Mouse (Mus musculus) layer of hippocampus, adult 9-11 months (tissue): ENCODE results near the gene Slc25a39.

ENCODE experiments used
- DNase-seq: peaks from one replicate; pipeline ENCODE4 v3.0.0; 2022

Gene Slc25a39

DNA sequence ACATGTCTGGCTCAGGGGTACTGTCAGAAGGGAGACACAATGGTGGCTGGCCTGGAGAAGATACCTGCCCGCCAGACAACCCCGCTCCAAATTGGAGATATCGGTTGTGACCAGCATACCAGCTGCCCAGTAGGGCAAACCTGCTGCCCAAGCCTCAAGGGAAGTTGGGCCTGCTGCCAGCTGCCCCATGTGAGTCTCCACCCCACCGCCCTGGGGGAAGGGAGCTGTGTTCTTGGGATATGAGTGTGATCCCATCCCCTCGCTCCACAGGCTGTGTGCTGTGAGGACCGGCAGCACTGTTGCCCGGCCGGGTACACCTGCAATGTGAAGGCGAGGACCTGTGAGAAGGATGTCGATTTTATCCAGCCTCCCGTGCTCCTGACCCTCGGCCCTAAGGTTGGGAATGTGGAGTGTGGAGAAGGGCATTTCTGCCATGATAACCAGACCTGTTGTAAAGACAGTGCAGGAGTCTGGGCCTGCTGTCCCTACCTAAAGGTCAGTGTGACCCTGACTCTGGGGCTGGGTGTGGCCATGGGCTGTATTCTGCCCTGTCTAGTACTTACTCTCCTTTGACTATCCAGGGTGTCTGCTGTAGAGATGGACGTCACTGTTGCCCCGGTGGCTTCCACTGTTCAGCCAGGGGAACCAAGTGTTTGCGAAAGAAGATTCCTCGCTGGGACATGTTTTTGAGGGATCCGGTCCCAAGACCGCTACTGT is 28.2 kb upstream of the Slc25a39 start:
- DNase-seq, result no peak

DNA sequence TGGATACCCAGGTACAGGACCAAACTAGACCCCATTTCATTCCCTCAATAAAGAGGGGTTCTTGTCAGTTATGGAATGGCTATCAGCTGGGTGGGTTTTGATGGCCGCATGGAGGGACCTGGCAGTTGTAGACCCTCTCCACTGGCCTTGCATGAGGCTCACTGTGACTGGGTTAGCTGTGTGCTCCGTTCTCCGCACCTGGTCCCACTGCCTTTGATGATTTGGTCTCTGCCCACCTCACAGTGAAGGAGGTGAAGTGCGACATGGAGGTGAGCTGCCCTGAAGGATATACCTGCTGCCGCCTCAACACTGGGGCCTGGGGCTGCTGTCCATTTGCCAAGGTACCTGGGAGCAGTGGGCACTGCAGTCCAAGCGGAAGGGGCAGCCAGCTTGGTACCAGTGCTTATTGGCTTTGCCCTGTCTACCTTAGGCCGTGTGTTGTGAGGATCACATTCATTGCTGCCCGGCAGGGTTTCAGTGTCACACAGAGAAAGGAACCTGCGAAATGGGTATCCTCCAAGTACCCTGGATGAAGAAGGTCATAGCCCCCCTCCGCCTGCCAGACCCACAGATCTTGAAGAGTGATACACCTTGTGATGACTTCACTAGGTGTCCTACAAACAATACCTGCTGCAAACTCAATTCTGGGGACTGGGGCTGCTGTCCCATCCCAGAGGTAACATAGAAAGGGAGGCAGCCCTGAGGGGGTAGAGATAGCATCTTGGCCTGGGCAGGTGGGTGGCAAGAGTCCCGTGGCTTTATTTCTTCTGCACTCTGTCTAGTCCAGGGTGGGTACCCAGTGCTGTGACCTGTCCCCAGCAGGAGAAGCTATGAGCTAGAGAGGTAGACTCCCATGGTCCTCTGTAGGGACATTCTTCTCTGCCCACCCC is 27.3 kb upstream of the Slc25a39 start:
- no peak for DNase-seq

DNA sequence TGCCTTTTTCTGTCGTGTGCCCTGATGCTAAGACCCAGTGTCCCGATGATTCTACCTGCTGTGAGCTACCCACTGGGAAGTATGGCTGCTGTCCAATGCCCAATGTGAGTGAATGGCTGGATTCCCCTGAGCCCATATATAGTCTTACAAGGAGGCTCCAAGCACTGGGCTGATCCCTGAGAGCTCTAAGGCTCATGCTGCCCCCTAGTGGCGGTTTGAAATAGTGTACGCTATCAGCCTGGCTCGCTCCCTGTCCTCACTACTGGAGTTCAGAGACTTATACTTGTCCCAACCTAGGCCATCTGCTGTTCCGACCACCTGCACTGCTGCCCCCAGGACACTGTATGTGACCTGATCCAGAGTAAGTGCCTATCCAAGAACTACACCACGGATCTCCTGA is 26.7 kb upstream of the Slc25a39 start:
- peak; percentile 85 for DNase-seq

DNA sequence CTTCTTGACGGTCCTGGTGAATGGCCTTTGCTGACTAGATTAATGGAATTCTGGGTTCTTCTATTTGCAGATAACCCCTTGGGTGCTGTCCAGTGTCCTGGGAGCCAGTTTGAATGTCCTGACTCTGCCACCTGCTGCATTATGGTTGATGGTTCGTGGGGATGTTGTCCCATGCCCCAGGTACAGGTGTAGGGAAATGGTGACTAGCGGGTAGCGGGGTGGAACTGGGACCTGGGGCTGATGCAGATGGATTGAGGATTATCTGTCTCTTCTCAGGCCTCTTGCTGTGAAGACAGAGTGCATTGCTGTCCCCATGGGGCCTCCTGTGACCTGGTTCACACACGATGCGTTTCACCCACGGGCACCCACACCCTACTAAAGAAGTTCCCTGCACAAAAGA is 26.1 kb upstream of the Slc25a39 start:
- DNase-seq, result no peak

DNA sequence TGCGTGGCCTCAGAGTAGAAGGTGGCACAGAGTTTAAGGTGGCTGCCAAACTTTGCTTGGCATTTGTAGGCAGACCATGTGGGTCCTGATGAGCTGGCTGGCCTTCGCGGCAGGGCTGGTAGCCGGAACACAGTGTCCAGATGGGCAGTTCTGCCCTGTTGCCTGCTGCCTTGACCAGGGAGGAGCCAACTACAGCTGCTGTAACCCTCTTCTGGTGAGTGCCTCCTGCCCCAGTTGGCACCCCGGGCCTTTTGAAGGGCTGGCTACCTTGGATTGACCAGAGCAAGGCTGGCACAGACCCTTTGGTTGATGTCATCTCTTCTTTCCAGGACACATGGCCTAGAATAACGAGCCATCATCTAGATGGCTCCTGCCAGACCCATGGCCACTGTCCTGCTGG is 25.1 kb upstream of the Slc25a39 start:
- DNase-seq, result peak; percentile 60

DNA sequence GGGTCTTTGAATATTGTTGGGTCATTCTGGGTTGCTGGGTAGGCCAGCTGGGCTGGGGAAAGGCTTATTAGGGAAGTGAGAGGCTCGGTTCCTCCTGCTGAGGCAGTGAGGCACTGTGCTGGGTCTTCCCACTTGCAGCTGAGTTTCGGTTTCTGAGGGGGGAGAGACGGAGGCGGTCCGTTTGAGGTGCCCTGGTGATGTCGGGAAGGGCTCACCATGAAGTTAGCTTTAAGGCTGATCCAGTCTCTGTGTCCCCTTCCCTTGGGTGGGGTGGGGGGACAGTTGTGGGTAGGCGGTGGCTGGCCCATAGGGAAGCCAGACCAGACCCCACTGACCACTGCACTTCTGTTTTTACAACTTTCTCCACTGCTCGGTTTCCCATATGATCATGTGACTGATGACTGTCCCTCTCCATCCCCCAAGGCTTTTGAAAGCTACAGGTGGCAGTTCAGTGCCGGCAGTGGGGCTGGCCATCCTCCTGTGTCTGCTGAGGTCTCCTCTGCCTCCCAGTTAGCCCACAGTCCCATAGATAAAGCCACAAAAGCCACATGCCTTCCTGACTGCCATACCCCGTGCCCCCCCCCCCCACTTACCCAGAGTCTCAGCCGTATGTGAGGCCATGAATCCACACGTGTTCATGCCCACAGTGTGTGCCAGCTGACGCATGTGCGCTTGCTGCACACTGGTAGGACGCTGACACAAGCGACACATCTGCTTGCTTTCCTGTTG is 24.5 kb upstream of the Slc25a39 start:
- DNase-seq, result peak; percentile 70

DNA sequence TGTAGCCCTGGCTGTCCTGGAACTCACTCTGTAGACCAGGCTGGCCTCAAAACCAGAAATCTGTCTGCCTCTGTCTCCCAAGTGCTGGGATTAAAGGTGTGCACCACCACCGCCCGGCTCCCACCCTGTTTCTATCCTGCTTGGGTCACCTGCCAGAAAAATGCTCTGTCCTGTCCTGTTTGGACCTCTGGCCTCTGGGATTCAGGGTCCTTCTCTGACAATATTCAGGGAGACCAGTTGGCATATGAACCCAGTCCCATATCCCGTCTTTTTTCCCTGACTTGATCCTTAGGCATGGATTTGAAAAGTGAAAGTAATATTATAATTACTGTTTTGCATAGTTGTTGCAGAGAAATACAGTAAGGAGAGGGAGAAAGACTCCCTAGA is 24.0 kb upstream of the Slc25a39 start:
- no peak for DNase-seq

DNA sequence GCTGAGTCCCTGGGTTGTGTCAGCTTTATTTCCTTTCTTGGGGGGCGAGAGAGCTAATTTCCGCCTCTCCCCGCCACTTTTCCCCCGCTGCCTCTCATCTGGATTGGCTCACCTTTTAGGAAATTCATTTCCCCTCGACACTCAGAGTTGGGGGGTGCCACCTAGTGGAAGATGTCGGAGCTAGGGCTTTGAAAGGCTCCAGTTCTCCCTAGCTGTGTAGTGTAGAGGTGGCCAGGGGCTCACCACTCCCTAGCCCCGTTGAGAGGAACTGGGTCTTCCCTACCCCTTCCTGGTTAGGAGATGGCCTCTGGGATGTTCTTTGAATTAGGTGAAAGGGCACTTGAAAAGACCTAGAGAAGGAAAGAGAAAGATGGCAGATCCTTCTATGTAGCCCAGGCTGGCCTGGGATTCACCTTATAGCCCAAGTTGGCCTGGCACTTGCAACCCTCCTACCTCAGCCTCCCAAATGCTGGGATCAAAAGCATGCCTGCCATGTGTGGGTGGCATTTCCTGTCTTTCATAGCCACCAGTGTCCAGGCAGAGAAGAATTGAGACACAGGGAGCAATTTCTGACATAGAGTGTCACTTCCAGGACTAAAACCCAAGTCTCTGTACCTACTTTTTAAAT is 23.4 kb upstream of the Slc25a39 start:
- peak; percentile 78 for DNase-seq

DNA sequence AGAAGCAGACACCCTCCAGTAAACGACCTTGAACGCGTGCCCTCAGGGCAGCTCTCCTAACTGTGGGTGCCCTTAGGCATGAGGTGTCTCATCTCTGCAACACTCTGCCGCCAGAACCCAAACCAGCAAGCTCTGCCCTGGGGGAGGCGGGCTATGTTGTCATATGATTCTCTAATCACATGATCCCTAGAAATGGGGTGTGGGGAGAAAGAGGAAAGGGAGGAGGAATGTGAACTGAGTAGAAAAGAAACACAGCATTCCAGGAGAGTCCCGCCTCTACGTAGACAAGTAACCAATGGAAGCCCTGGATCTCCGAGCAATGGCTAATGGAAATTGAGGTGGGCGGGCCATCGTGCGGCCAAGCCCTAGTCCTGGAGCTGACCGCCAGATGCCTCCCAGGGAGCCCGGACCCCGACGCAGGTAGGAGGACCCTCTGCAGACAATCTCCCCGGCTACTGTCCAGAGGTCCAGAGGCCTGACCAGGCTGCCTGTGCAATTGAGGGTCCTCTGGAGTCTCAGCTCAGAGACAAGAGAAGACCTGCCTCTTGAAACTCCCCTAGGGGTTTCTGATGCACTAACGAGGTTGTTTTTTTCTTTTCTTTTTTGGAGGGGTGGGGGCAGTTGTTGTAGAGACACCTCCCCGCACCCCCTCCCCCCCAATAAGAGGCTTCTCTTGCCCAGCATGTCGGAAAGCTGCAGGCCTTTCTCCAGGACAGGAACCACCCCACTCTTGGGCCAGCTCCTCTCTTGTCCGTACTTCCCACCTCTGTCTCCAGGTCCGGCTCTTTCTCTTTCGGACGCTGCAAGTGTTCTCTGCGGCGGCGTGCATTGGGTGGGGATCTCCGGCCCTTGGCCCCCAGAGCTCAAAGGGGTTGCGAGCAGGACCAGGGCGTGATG is 22.6 kb upstream of the Slc25a39 start, which contains the start of gene Grn:
Gene Grn, plus strand, starts transcription at position 195 of the 897 bp plus-strand sequence.
- DNase-seq, result peak; percentile 98

DNA sequence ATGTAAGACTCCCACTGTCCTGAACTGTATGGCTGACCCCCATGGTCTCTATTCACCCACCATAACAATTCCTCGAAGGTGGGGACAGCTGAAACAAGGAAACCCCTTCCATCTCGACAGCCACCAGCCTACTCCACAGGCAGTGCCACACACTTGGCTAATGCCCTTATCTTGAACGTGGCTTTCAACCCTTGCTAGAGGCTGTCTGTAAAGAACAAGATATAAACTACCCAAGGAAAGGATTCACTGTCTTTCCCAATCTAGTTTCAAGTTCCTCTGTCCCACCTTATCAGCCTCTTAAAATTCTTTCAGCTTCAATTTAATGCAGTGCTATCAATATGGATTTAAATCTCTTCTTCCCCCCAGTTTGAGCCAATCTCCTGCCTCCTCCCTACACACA is 21.8 kb upstream of the Slc25a39 start:
- DNase-seq, result no peak

DNA sequence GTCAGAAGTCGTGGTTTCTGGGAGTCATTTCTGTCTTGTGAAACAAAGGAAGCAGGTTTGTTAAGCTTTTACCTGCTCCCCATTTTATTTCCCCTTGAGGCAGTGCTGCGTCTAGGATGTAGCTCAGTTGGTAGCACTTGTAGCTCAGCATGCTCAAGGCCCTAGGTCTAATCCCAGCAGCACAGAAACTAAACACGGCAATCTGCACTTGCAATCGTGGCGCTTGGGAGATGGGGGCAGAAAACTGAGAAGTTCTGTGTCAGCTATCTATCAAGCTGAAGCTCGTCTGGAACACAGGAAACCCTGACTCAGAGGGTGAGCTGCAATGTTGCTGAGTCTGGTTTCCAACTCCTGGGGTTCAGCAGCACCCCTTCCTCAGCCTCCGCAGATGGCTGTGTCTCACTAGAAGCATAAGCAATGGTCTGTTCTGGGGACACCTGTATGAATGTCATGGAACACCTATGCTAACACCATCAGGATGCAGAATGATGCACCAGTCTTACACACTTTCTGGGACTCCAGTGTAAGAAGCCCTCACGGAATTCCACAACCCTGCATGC is 21.3 kb upstream of the Slc25a39 start:
- DNase-seq, result no peak

DNA sequence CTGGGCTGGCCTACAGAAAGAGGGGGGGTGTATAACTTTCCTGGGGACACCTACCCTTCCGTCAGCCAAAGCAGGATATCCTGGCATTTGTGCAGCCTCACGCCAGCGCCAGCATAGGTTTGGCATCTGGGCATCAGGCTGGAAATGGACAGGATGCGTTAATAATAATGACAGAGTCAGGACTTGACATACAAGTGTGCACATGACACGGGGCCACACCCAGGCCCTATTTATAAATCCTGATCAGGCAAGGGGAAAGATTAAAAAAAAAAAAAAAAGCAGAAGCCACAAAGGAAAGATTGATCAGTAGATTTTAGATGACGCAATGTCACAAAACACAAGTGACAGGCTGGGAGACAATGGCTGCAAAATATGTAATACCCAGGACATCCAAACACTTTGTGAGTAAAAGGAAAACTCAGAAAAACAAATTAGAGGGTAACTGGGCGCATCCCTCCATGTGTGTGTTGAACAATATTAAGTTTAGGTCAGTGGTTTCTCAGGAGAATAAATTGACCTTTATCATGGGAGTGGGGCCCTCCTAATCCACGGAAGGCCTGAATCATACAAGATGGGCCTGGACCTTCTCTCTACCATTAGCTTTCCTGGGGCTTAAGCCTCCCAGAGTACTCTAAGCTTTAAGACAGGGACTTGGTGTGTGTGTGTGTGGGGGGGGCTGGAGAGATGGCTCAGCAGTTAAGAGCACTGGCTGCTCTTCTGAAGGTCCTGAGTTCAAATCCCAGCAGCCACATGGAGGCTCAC is 18.0 kb upstream of the Slc25a39 start:
- DNase-seq, result no peak

DNA sequence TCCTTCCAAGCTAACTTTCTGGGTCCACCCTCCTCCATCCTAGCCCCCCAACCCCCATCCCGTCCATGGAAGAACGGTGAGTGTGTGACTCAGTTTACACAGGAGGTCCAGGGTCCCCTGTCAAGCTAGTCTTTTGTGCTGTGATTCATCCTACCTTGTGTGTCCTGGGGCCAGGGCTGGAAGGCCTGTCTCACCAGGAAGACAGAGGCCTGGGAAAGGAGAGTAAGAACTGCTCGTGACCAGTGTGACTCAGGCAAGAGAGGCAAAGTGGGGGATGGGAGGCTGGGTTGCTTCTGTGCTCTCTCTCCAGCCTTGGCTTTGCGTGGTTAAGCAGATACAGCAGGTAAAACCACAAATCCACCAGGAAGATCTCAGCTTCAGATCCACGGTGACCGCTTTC is 16.9 kb upstream of the Slc25a39 start:
- DNase-seq, result no peak

DNA sequence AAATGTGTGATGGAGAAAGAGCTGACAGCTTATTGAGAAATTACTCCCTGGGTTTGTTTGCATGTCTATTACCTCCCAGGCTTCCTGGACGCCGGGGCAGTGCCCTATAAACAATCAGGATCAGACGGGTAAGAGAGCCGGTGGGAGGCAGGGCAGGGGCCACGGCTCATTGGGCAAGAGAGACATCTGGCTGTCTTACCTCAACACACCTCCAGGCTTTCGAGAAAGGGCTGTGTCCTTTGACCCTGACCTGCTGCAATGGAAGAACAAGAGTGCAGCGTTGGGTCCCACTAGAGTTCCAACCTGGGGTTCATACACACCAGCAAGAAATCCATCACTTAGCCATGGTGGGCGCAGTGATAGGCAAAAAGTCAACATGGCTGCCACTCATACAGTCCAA is 13.8 kb upstream of the Slc25a39 start:
- no peak for DNase-seq

DNA sequence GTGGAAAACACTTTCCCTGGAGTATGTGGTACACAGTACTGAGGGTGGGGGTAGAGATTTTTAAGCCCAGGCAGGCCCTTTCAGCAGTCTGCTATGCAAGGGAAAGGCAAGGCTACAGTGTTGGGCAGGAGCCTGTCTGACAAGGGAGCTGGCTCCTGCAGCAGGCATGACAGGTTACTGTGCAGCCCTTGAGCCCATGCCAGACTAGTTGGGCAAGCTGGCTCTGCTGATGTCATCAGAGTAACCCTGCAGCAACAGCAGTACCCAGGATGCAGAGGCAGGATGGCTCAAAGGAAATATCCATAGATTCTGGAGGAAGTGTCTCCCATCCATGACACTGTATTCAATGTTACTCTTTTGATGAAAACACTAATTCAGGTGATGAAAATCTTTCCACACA is 11.1 kb upstream of the Slc25a39 start:
- no peak for DNase-seq

DNA sequence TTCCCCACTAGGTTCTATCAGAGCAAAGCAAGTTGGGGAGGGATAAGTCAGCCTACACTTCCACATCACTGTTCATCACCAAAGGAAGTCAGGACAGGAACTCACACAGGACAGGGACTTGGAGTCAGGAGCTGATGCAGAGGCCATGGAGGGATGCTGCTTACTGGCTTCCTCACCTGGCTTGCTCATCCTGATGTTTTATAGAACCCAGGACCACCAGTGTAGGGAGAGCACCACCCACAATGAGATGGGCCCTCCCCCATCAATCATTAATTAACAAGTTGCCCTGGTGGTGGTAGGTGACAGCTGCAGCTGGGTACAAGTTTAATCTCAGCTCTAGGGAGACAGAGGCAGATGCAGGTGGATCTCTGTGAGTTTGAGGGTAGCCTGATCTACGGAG is 9.4 kb upstream of the Slc25a39 start:
- no peak for DNase-seq

DNA sequence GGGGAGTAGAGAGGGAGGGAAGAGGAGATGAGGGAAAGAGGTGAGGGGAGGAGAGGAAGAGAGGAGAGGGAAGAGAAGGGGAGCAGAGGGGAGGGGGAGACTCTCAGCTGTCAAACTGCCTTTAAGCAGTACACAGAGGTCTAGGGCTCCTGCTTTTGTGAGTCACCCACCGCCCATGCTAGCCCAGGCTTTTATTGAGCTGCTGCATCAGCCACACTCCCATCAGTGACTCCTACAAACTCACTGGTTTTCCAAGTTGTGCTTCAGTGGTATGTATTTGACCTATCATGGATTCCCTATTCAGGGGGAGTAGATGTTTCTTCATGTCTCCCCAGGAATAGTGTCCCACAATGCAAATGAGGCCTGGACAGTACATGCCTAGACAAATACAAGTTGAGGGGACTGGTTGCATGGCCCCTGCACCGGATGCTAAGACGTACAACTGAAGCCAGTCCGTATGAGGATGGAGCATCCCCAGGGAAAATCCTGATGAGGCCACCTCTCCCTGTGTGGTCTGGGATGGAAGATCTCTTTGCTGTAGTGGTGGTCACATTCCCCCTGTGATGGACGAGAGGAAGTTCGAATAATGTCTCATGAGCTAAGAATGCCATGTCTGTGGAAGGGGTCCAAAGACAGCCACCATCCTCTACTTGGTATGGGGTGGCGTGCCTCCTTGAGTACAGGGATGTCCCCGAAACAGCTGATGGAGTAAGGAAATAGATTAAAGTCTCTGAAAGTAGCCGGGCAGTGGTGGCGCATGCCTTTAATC is 7.5 kb upstream of the Slc25a39 start:
- no peak for DNase-seq

DNA sequence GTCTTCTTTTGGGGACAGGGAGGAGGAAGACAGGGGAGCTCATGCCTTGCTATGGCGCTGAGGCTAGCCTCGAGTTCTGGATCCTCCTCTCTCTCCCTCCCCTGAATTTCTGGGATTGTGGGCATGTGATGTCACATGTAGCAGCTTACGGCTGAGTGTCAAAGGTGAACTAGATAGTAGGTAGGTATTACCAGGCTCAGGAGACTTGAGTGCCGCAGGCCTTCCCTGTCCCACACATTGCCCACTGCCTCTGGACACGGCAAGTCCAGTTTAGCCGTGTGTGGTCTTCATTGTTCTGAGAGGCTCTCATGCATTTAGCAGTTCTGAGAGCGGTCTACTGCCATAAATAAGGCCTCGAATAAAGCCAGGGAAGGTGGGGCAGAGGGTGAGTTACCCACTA is 5.3 kb upstream of the Slc25a39 start:
- DNase-seq, result no peak

DNA sequence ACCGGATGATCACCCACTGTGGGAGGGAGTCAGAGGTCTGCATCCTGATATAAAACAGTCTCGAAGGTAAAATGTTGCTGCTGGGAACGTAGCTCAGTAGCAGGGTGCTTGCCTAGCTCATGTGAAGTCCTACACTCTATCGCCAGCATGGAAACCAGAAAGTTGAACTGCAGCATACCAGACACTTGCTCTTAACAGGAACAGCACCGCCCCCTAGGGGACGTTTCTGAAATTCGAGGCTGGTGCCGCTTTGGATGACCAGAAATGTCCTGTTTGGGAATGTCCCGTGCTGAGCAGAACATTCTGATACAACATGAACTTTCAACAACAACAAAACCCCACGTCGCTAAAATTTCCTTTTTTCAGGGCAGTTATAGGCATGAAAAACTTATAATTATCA is 4.0 kb upstream of the Slc25a39 start:
- DNase-seq, result peak; percentile 92

DNA sequence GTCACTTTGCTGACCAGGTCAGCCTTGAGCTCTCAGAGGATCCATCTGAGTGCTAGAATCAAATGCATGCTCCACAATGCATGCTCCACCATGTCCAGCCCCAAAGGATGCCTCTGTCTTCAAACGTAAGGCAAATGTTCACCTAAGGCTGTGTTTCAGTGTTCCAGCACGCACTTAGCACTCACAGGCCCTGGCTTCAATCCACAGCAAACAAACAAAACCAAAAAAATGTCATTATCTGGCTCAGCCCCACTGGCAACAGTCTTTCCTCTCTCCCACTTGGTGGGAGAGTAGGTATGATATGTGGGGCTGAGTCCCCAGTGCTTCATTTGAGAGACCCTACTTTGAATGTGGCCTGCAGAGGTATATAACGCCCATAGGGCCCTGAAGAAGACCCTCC is 3.3 kb upstream of the Slc25a39 start:
- no peak for DNase-seq
